Mouse (Mus musculus): ENCODE measurements around the gene Gm49387.

GRCm38 (mm10) chr14:31617204-31617603, 23.5 kb downstream of the Gm49387 start:
- no peak for TF ChIP-seq CTCF (conservative IDR thresholded peaks at IDR 0.05; ENCODE audit: insufficient read depth, insufficient read length, low read depth, low read length)
- TF ChIP-seq POLR2A (IDR thresholded peaks at IDR 0.05; ENCODE audit: low read depth, low read length): no peak
